Mouse (Mus musculus): ENCODE results near the gene Osgepl1.

GRCm38 (mm10) chr1:53324277-53324676 lies 10.9 kb downstream of the Osgepl1 start:
- TF ChIP-seq CTCF (conservative IDR thresholded peaks at IDR 0.05 in 1 of 2, IDR thresholded peaks at IDR 0.05 in 1 of 2; ENCODE audit: low read depth in 2 of 2, low read length in 2 of 2), result no peak
- TF ChIP-seq E2F4 (IDR thresholded peaks at IDR 0.05; ENCODE audit: insufficient replicate concordance, low read depth, low read length), result no peak
- no peak for TF ChIP-seq ZNF384 (IDR thresholded peaks at IDR 0.05; ENCODE audit: low read depth, low read length)
- no peak for TF ChIP-seq BHLHE40 (IDR thresholded peaks at IDR 0.05; ENCODE audit: low read depth, low read length)
- no peak for TF ChIP-seq EP300 (IDR thresholded peaks at IDR 0.05; ENCODE audit: low read length)
- no peak for TF ChIP-seq USF1 (IDR thresholded peaks at IDR 0.05; ENCODE audit: low read depth, low read length)
- TF ChIP-seq RCOR1 (conservative IDR thresholded peaks at IDR 0.05; ENCODE audit: low read depth, low read length), result no peak
- no peak for TF ChIP-seq CHD2 (IDR thresholded peaks at IDR 0.05; ENCODE audit: low read length)
- TF ChIP-seq POLR2AphosphoS2 (IDR thresholded peaks at IDR 0.05; ENCODE audit: low read depth, low read length), result no peak
- TF ChIP-seq ZKSCAN1 (IDR thresholded peaks at IDR 0.05; ENCODE audit: borderline replicate concordance, low read depth, low read length), result no peak
- no peak for TF ChIP-seq POLR2A (IDR thresholded peaks at IDR 0.05; ENCODE audit: low read depth, low read length)

Measured in CH12.LX (cell line).